Mouse (Mus musculus): ENCODE results near the gene Pole3.

DNA sequence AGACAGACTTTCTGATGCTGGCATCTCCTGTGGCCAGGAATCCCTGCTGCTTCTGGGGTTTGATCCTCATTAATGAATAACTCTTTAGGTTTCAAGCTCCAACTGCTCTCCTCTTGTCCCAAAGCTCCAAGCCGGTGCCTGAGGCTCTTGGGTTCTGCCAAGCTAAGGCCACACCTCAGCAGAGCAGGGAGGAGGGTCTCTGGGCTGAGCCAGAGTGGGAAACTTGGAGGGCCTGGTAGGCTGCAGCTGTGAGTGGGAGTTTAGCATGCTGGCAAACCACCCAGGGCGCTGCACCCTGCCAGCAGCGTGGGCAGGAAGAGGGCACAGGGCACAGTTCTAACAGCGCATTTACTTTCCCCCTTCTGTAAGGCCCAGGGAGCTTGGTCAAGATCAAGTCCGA lies 16.0 kb downstream of the Pole3 start:
- TF ChIP-seq MXI1 (IDR thresholded peaks at IDR 0.05; ENCODE audit: low read depth, low read length) (no peak), MAX (IDR thresholded peaks at IDR 0.05; ENCODE audit: low read length) (no peak), KAT2A (IDR thresholded peaks at IDR 0.05; ENCODE audit: insufficient replicate concordance, low read length) (no peak), CTCF (conservative IDR thresholded peaks at IDR 0.05 in 1 of 2, IDR thresholded peaks at IDR 0.05 in 1 of 2; ENCODE audit: low read depth in 2 of 2, low read length in 2 of 2) (no peak), MAZ (IDR thresholded peaks at IDR 0.05; ENCODE audit: low read depth, low read length) (no peak), ZC3H11A (IDR thresholded peaks at IDR 0.05; ENCODE audit: low read depth, low read length) (no peak), CHD2 (IDR thresholded peaks at IDR 0.05; ENCODE audit: low read length) (no peak), POLR2AphosphoS2 (IDR thresholded peaks at IDR 0.05; ENCODE audit: low read depth, low read length) (no peak), POLR2A (IDR thresholded peaks at IDR 0.05; ENCODE audit: low read depth, low read length) (no peak)
